1 mouse cellular context compared by ENCODE assay signal in the genomic region with DNA sequence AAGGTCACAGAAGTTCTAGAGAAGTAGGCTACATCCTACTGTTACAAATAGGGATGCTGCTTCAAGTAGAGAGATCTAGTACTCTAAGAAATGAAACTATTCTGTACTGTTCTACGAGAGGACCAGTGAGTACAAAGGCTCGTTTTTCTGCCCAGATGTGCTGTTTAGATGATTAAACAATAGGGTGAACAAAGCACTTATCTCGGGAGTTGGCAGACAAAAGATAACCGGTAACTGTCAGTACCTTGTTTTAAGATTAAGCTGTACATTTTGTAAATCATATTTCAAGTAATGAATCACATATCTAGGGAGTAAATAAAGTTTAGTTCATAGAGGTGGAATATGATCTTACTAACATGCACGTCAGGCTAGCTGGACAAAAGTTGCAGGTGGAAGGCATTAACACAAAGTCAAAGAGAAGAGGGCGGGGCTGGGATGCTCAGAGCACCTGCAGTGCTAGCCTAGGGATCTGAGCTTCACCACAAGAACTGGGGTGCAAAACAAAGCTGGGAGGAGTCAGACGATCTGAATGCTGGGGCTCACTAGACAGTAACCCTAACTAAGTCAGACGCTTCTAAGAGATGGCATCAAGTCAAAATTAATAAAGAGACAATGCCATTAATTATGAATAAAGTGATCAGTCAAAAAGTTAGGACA.
TF ChIP-seq lines count a peak whose summit lies in the region.

No protein-coding gene starts in this region.

TF ChIP-seq in MEL, 35 proteins besides CTCF, POLR2A, EP300 and RAD21 (continued from another document):
- no peak for TF ChIP-seq MEF2A (IDR thresholded peaks at IDR 0.05; ENCODE audit: extremely low read depth, insufficient replicate concordance, low read depth, low read length, poor library complexity, severe bottlenecking)
- no peak for TF ChIP-seq CHD1 (IDR thresholded peaks at IDR 0.05; ENCODE audit: low read depth, low read length)
- no peak for TF ChIP-seq E2F4 (IDR thresholded peaks at IDR 0.05; ENCODE audit: borderline replicate concordance, low read depth, low read length)
- peak; percentile 78 for TF ChIP-seq ETS1 (IDR thresholded peaks at IDR 0.05; ENCODE audit: low read depth, low read length)
- TF ChIP-seq SIN3A (IDR thresholded peaks at IDR 0.05; ENCODE audit: low read length): 0 out of 2 replicates have a peak, but pooled peaks have one; percentile 22
- no peak for TF ChIP-seq TBP (IDR thresholded peaks at IDR 0.05; ENCODE audit: low read depth, low read length)
- no peak for TF ChIP-seq ZNF384 (IDR thresholded peaks at IDR 0.05; ENCODE audit: low read depth, low read length)
- peak; percentile 89 for TF ChIP-seq GATA1 (IDR thresholded peaks at IDR 0.05; ENCODE audit: low read depth, low read length)
- TF ChIP-seq USF2 (IDR thresholded peaks at IDR 0.05; ENCODE audit: borderline replicate concordance in 1 of 2, insufficient read depth in 1 of 2, low read depth in 1 of 2, low read length in 2 of 2): no peak
- peak; percentile 41; the same call in 1 of the 2 replicates for TF ChIP-seq BHLHE40 (IDR thresholded peaks at IDR 0.05; ENCODE audit: borderline replicate concordance, low read depth, low read length)
- peak; percentile 89 for TF ChIP-seq RCOR1 (IDR thresholded peaks at IDR 0.05; ENCODE audit: low read depth, low read length)
- TF ChIP-seq MYB (IDR thresholded peaks at IDR 0.05; ENCODE audit: low read depth, low read length): peak; percentile 79
- TF ChIP-seq NRF1 (IDR thresholded peaks at IDR 0.05; ENCODE audit: insufficient read depth, low read depth, low read length, poor library complexity, severe bottlenecking): no peak
- TF ChIP-seq MAFK (IDR thresholded peaks at IDR 0.05; ENCODE audit: borderline replicate concordance, low read depth, low read length): no peak
- no peak for TF ChIP-seq JUND (IDR thresholded peaks at IDR 0.05; ENCODE audit: low read depth, low read length)
- no peak for TF ChIP-seq ZKSCAN1 (IDR thresholded peaks at IDR 0.05; ENCODE audit: low read depth, low read length)
- TF ChIP-seq GABPA (IDR thresholded peaks at IDR 0.05; ENCODE audit: low read depth, low read length): no peak
- TF ChIP-seq ZMIZ1 (IDR thresholded peaks at IDR 0.05; ENCODE audit: low read depth, low read length): no peak
- TF ChIP-seq POLR2AphosphoS2 (IDR thresholded peaks at IDR 0.05; ENCODE audit: low read length): no peak
- TF ChIP-seq MAX (IDR thresholded peaks at IDR 0.05; ENCODE audit: low read length): no peak
- TF ChIP-seq ELF1 (IDR thresholded peaks at IDR 0.05; ENCODE audit: low read depth, low read length): no peak
- TF ChIP-seq ZC3H11A (IDR thresholded peaks at IDR 0.05; ENCODE audit: low read depth, low read length): no peak
- no peak for TF ChIP-seq SMC3 (IDR thresholded peaks at IDR 0.05; ENCODE audit: low read depth, low read length)
- no peak for TF ChIP-seq MAZ (IDR thresholded peaks at IDR 0.05; ENCODE audit: low read depth, low read length)
- no peak for TF ChIP-seq MXI1 (IDR thresholded peaks at IDR 0.05; ENCODE audit: low read depth, low read length)
- TF ChIP-seq KAT2A (conservative IDR thresholded peaks at IDR 0.05; ENCODE audit: low read depth, low read length): no peak
- TF ChIP-seq NELFE (IDR thresholded peaks at IDR 0.05; ENCODE audit: low read depth, low read length): no peak
